Mouse (Mus musculus): ENCODE results near the gene Aadacl3. TPM values are rescaled to one million over a fixed set of nuclear protein-coding genes. Genes with fewer than 3 reads are reported as not detected.

The Aadacl3 gene
- total and polyA plus RNA-seq, 3 experiments, result not detected

- Histone ChIP-seq H3K4me1 (ENCODE audit: control insufficient read depth in 1 of 2, insufficient read depth in 2 of 2, low read length in 2 of 2) (no peaks in the 10 kb centered on the region), H3K4me3 (ENCODE audit: control insufficient read depth in 1 of 2, insufficient read depth in 1 of 2, low read depth in 2 of 2, low read length in 2 of 2) (no peak overlapping the region), H3K27me3 (ENCODE audit: control insufficient read depth in 1 of 2, insufficient read depth in 2 of 2, low read length in 2 of 2) (no peaks in the 10 kb centered on the region), H3K27ac (ENCODE audit: control insufficient read depth, low read depth, low read length) (no peak overlapping the region), H3K79me2 (ENCODE audit: control insufficient read depth, insufficient read depth, low read length, poor library complexity) (no peaks in the 10 kb centered on the region), H3K9ac (ENCODE audit: control insufficient read depth, low read depth, low read length, poor library complexity, severe bottlenecking) (no peak overlapping the region), H3K9me3 (replicated peaks; ENCODE audit: insufficient read depth, low read length) (no peaks in the 10 kb centered on the region), H3K36me3 (ENCODE audit: control insufficient read depth in 1 of 2, insufficient read depth in 2 of 2, low read length in 2 of 2) (no peaks in the 10 kb centered on the region)
- TF ChIP-seq RAD21 (IDR thresholded peaks at IDR 0.05; ENCODE audit: low read depth, low read length) (no peak), GABPA (IDR thresholded peaks at IDR 0.05; ENCODE audit: low read depth, low read length) (no peak), MEF2A (IDR thresholded peaks at IDR 0.05; ENCODE audit: extremely low read depth, insufficient replicate concordance, low read depth, low read length, poor library complexity, severe bottlenecking) (no peak), USF1 (IDR thresholded peaks at IDR 0.05; ENCODE audit: low read depth, low read length) (no peak), BHLHE40 (IDR thresholded peaks at IDR 0.05; ENCODE audit: borderline replicate concordance, low read depth, low read length) (no peak), MYB (IDR thresholded peaks at IDR 0.05; ENCODE audit: low read depth, low read length) (no peak)
- no peak for DNase-seq (ENCODE audit: low read depth, low spot score)
Measured at GRCm38 (mm10) chr4:144404456-144405086, 59.0 kb downstream of the Aadacl3 start.

Other genes with a start within 250 kb of the Aadacl3 start
- gene Pramel5, start 183.3 kb downstream of the Aadacl3 start, total RNA-seq (2012; rRNA removed), result not detected in 2 replicates
- under 1 TPM in 1 of 2 experiments, not detected in 1; 0.35 TPM for gene Pramel5, start 183.3 kb downstream of the Aadacl3 start, polyA plus RNA-seq (2012; ENCODE audit: insufficient read depth in 1 of 2, insufficient read length in 2 of 2, low read depth in 1 of 2, low replicate concordance in 2 of 2, missing spikeins in 1 of 2)
- gene Gm13128, start 133.5 kb downstream of the Aadacl3 start, total RNA-seq (2012; rRNA removed), result not detected in 2 replicates
- gene Gm13128, start 133.5 kb downstream of the Aadacl3 start, polyA plus RNA-seq (2012; ENCODE audit: insufficient read depth in 1 of 2, insufficient read length in 2 of 2, low read depth in 1 of 2, low replicate concordance in 2 of 2, missing spikeins in 1 of 2), result not detected
- gene Gm13119, start 105.8 kb downstream of the Aadacl3 start, total RNA-seq (2012; rRNA removed), result not detected in 2 replicates
- not detected for gene Gm13119, start 105.8 kb downstream of the Aadacl3 start, polyA plus RNA-seq (2012; ENCODE audit: insufficient read depth in 1 of 2, insufficient read length in 2 of 2, low read depth in 1 of 2, low replicate concordance in 2 of 2, missing spikeins in 1 of 2)
- not detected in 2 replicates for gene Pramef20, start 85.8 kb downstream of the Aadacl3 start, total RNA-seq (2012; rRNA removed)
- gene Pramef20, start 85.8 kb downstream of the Aadacl3 start, polyA plus RNA-seq (2012; ENCODE audit: insufficient read depth in 1 of 2, insufficient read length in 2 of 2, low read depth in 1 of 2, low replicate concordance in 2 of 2, missing spikeins in 1 of 2), result not detected
- gene Pramef12, start 55.3 kb downstream of the Aadacl3 start, total RNA-seq (2012; rRNA removed), result not detected in 2 replicates
- gene Pramef12, start 55.3 kb downstream of the Aadacl3 start, polyA plus RNA-seq (2012; ENCODE audit: insufficient read depth in 1 of 2, insufficient read length in 2 of 2, low read depth in 1 of 2, low replicate concordance in 2 of 2, missing spikeins in 1 of 2), result not detected
- gene 1700012P22Rik, start 25.0 kb downstream of the Aadacl3 start, total RNA-seq (2012; rRNA removed), result not detected in 2 replicates
- not detected for gene 1700012P22Rik, start 25.0 kb downstream of the Aadacl3 start, polyA plus RNA-seq (2012; ENCODE audit: insufficient read depth in 1 of 2, insufficient read length in 2 of 2, low read depth in 1 of 2, low replicate concordance in 2 of 2, missing spikeins in 1 of 2)
- gene Gm9944, start 10.4 kb downstream of the Aadacl3 start, total RNA-seq (2012; rRNA removed), result not detected in 2 replicates
- not detected for gene Gm9944, start 10.4 kb downstream of the Aadacl3 start, polyA plus RNA-seq (2012; ENCODE audit: insufficient read depth in 1 of 2, insufficient read length in 2 of 2, low read depth in 1 of 2, low replicate concordance in 2 of 2, missing spikeins in 1 of 2)
- not detected in 2 replicates for gene 9430007A20Rik, start 56.1 kb upstream of the Aadacl3 start, total RNA-seq (2012; rRNA removed)
- not detected for gene 9430007A20Rik, start 56.1 kb upstream of the Aadacl3 start, polyA plus RNA-seq (2012; ENCODE audit: insufficient read depth in 1 of 2, insufficient read length in 2 of 2, low read depth in 1 of 2, low replicate concordance in 2 of 2, missing spikeins in 1 of 2)
- not detected in 2 replicates for gene Gm13124, start 101.4 kb upstream of the Aadacl3 start, total RNA-seq (2012; rRNA removed)
- not detected for gene Gm13124, start 101.4 kb upstream of the Aadacl3 start, polyA plus RNA-seq (2012; ENCODE audit: insufficient read depth in 1 of 2, insufficient read length in 2 of 2, low read depth in 1 of 2, low replicate concordance in 2 of 2, missing spikeins in 1 of 2)
- gene Aadacl4, start 150.0 kb upstream of the Aadacl3 start, total RNA-seq (2012; rRNA removed), result not detected in 2 replicates
- gene Aadacl4, start 150.0 kb upstream of the Aadacl3 start, polyA plus RNA-seq (2012; ENCODE audit: insufficient read depth in 1 of 2, insufficient read length in 2 of 2, low read depth in 1 of 2, low replicate concordance in 2 of 2, missing spikeins in 1 of 2), result not detected
- gene Gm436, start 222.6 kb upstream of the Aadacl3 start, total RNA-seq (2012; rRNA removed), result not detected in 2 replicates
- not detected for gene Gm436, start 222.6 kb upstream of the Aadacl3 start, polyA plus RNA-seq (2012; ENCODE audit: insufficient read depth in 1 of 2, insufficient read length in 2 of 2, low read depth in 1 of 2, low replicate concordance in 2 of 2, missing spikeins in 1 of 2)

Measured in MEL (cell line).